Mouse (Mus musculus): ENCODE measurements around the gene Sdhb. TPM values are rescaled to one million over a fixed set of nuclear protein-coding genes. Genes with fewer than 3 reads are reported as not detected.

Sdhb gene
- polyA plus RNA-seq, 1 experiment from 2014 or later, result 438 TPM

DNA sequence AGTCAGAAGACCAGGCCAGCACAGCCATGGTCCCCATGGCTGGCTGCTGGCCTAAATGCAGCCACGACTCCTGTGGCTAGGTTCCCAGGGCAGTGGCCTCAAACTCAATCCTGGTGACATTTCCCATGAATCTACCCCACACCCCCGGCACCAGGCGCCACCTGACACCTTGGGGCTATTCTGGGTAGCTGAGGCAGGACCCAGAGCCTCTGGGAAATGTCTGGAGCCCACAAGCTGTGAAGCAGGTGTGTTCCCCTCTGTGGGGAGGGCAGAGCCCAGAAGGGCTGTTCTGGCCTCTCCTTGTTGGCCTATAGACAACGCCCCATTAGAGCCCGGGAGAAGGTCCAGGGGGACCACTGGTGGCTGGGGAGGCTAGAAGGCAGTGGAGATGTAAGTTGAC lies 38.5 kb upstream of the Sdhb start:
- no peak overlapping the region for H3K9ac ChIP-seq (replicated peaks; ENCODE audit: low read depth, low read length)
- H3K27ac ChIP-seq (ENCODE audit: low read length), result no peak overlapping the region
- no peak for ATAC-seq
- H3K36me3 ChIP-seq (ENCODE audit: control insufficient read depth, insufficient read depth), result no peaks in the 10 kb centered on the region
- WGBS, result 85% methylated on average over 5 of the region's 5 CpGs
- H3K4me3 ChIP-seq (replicated peaks; ENCODE audit: low read length), result no peak overlapping the region
- no peak overlapping the region for H3K4me2 ChIP-seq (ENCODE audit: low read length)
- no peaks in the 10 kb centered on the region for H3K27me3 ChIP-seq (replicated peaks; ENCODE audit: control insufficient read depth, insufficient read depth, low read length)
- H3K4me1 ChIP-seq (replicated peaks; ENCODE audit: control insufficient read depth, insufficient read depth, low read length), result no peaks in the 10 kb centered on the region
- H3K9me3 ChIP-seq (ENCODE audit: control insufficient read depth, low read length), result no peaks in the 10 kb centered on the region

DNA sequence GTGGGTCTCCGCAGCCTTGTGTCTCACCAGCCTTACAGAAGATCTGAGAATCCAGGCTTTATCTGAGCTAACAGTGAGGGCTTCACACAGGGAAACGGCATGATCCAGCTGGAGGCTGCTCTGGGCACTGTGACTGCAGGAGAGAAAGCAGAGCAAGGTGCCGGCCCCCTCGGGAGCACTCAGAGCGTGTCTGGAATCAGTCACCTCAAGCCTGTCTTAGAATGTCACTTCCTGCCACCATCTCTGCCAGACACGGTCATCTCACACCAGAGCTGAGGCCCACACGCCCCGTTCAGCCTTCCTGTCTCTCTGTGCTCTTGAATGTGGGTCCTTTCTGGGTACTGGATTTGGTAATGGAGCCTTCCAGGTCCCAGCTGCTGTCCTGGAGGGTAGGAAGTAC lies 35.4 kb upstream of the Sdhb start:
- Histone ChIP-seq H3K27ac (ENCODE audit: low read length) (no peak overlapping the region), H3K4me2 (ENCODE audit: low read length) (no peak overlapping the region), H3K27me3 (replicated peaks; ENCODE audit: control insufficient read depth, insufficient read depth, low read length) (no peaks in the 10 kb centered on the region), H3K4me1 (replicated peaks; ENCODE audit: control insufficient read depth, insufficient read depth, low read length) (no peaks in the 10 kb centered on the region), H3K4me3 (replicated peaks; ENCODE audit: low read length) (no peak overlapping the region), H3K9me3 (ENCODE audit: control insufficient read depth, low read length) (no peaks in the 10 kb centered on the region), H3K36me3 (ENCODE audit: control insufficient read depth, insufficient read depth) (no peaks in the 10 kb centered on the region), H3K9ac (replicated peaks; ENCODE audit: low read depth, low read length) (no peak overlapping the region)
- no peak for ATAC-seq
- 88% methylated on average over 8 of the region's 8 CpGs for WGBS

DNA sequence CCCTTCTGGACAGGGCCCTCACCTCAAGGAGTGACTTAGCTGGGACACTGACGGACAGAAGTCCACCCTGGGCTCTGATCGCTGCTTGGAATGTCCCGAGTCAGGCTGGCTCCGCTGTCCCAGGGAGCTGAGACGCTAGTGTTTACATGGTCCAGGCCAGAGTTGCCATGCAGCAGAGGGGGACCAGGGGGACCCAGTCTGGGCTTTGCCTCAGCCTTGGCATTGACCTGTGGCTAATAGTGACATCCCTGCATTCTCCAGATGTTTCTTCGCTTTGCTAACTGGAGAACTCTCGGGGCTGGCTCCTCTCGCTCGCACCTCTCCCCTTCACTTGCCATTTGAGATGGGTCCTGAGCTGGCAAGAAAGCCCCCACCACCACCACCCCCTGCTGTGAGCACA lies 32.7 kb upstream of the Sdhb start:
- no peaks in the 10 kb centered on the region for H3K9me3 ChIP-seq (ENCODE audit: control insufficient read depth, low read length)
- H3K9ac ChIP-seq (replicated peaks; ENCODE audit: low read depth, low read length), result no peak overlapping the region
- H3K4me2 ChIP-seq (ENCODE audit: low read length), result no peak overlapping the region
- 93% methylated on average over 9 of the region's 9 CpGs for WGBS
- H3K36me3 ChIP-seq (ENCODE audit: control insufficient read depth, insufficient read depth), result no peaks in the 10 kb centered on the region
- peaks cover 4% of the 10 kb centered on the region; the same call in 1 of the 2 replicates for H3K4me1 ChIP-seq (replicated peaks; ENCODE audit: control insufficient read depth, insufficient read depth, low read length)
- no peak overlapping the region for H3K27ac ChIP-seq (ENCODE audit: low read length)
- no peaks in the 10 kb centered on the region for H3K27me3 ChIP-seq (replicated peaks; ENCODE audit: control insufficient read depth, insufficient read depth, low read length)
- no peak overlapping the region for H3K4me3 ChIP-seq (replicated peaks; ENCODE audit: low read length)
- ATAC-seq, result no peak

GRCm38 (mm10) chr4:140929745-140930144 lies 31.3 kb upstream of the Sdhb start:
- Histone ChIP-seq H3K9me3 (ENCODE audit: control insufficient read depth, low read length) (no peaks in the 10 kb centered on the region), H3K9ac (replicated peaks; ENCODE audit: low read depth, low read length) (no peak overlapping the region), H3K4me3 (replicated peaks; ENCODE audit: low read length) (no peak overlapping the region), H3K27ac (ENCODE audit: low read length) (no peak overlapping the region), H3K4me1 (replicated peaks; ENCODE audit: control insufficient read depth, insufficient read depth, low read length) (peaks cover 4% of the 10 kb centered on the region; the same call in 1 of the 2 replicates), H3K4me2 (ENCODE audit: low read length) (no peak overlapping the region), H3K36me3 (ENCODE audit: control insufficient read depth, insufficient read depth) (no peaks in the 10 kb centered on the region), H3K27me3 (replicated peaks; ENCODE audit: control insufficient read depth, insufficient read depth, low read length) (no peaks in the 10 kb centered on the region)
- WGBS, result 30% methylated on average over 8 of the region's 8 CpGs
- ATAC-seq, result peak; percentile 63

GRCm38 (mm10) chr4:140930900-140931470 lies 30.0 kb upstream of the Sdhb start:
- 74% methylated on average over 10 of the region's 10 CpGs for whole genome bisulfite sequencing

DNA sequence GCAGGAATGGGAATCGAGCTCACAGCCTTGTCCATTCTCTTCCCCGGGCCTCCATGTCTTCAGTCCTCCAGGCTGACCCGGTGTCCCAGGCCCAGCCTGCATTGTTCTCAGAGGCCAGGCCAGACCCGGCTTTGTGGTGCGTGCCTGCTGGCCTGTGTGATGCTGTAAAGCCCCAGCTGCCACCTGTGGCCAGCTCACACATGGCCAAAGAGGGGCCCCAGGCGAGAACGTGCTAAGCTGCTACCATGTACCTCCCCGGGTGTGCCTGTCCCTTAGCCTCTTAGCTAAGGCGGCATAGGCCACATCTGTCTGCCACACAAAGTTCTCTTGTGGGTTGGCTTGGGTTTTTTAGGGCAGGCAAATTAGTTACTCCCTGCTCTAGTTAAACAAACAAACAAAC lies 25.4 kb upstream of the Sdhb start:
- Histone ChIP-seq H3K4me3 (replicated peaks; ENCODE audit: low read length) (no peak overlapping the region), H3K9me3 (ENCODE audit: control insufficient read depth, low read length) (no peaks in the 10 kb centered on the region), H3K27ac (ENCODE audit: low read length) (no peak overlapping the region), H3K27me3 (replicated peaks; ENCODE audit: control insufficient read depth, insufficient read depth, low read length) (no peaks in the 10 kb centered on the region), H3K36me3 (ENCODE audit: control insufficient read depth, insufficient read depth) (no peaks in the 10 kb centered on the region), H3K4me1 (replicated peaks; ENCODE audit: control insufficient read depth, insufficient read depth, low read length) (peaks cover 4% of the 10 kb centered on the region; the same call in 1 of the 2 replicates), H3K4me2 (ENCODE audit: low read length) (no peak overlapping the region), H3K9ac (replicated peaks; ENCODE audit: low read depth, low read length) (no peak overlapping the region)
- whole genome bisulfite sequencing, result 76% methylated on average over 9 of the region's 9 CpGs
- ATAC-seq, result no peak

More at GRCm38 (mm10) chr4:140930900-140931470, 30.0 kb upstream of the Sdhb start:
- no peak overlapping the region for H3K4me3 ChIP-seq (replicated peaks; ENCODE audit: low read length)
- no peak overlapping the region for H3K4me2 ChIP-seq (ENCODE audit: low read length)
- no peak overlapping the region for H3K9ac ChIP-seq (replicated peaks; ENCODE audit: low read depth, low read length)
- peaks cover 4% of the 10 kb centered on the region; the same call in 1 of the 2 replicates for H3K4me1 ChIP-seq (replicated peaks; ENCODE audit: control insufficient read depth, insufficient read depth, low read length)
- H3K9me3 ChIP-seq (ENCODE audit: control insufficient read depth, low read length), result no peaks in the 10 kb centered on the region
- no peak for ATAC-seq
- H3K27ac ChIP-seq (ENCODE audit: low read length), result no peak overlapping the region
- no peaks in the 10 kb centered on the region for H3K27me3 ChIP-seq (replicated peaks; ENCODE audit: control insufficient read depth, insufficient read depth, low read length)
- H3K36me3 ChIP-seq (ENCODE audit: control insufficient read depth, insufficient read depth), result no peaks in the 10 kb centered on the region

GRCm38 (mm10) chr4:140944356-140944755 lies 16.6 kb upstream of the Sdhb start:
- 92% methylated on average over 12 of the region's 12 CpGs for WGBS
- no peaks in the 10 kb centered on the region for H3K36me3 ChIP-seq (ENCODE audit: control insufficient read depth, insufficient read depth)
- no peak overlapping the region for H3K4me2 ChIP-seq (ENCODE audit: low read length)
- H3K9me3 ChIP-seq (ENCODE audit: control insufficient read depth, low read length), result no peaks in the 10 kb centered on the region
- no peaks in the 10 kb centered on the region for H3K27me3 ChIP-seq (replicated peaks; ENCODE audit: control insufficient read depth, insufficient read depth, low read length)
- no peak for ATAC-seq
- H3K4me1 ChIP-seq (replicated peaks; ENCODE audit: control insufficient read depth, insufficient read depth, low read length), result no peaks in the 10 kb centered on the region
- no peak overlapping the region for H3K4me3 ChIP-seq (replicated peaks; ENCODE audit: low read length)
- H3K9ac ChIP-seq (replicated peaks; ENCODE audit: low read depth, low read length), result no peak overlapping the region
- no peak overlapping the region for H3K27ac ChIP-seq (ENCODE audit: low read length)

DNA sequence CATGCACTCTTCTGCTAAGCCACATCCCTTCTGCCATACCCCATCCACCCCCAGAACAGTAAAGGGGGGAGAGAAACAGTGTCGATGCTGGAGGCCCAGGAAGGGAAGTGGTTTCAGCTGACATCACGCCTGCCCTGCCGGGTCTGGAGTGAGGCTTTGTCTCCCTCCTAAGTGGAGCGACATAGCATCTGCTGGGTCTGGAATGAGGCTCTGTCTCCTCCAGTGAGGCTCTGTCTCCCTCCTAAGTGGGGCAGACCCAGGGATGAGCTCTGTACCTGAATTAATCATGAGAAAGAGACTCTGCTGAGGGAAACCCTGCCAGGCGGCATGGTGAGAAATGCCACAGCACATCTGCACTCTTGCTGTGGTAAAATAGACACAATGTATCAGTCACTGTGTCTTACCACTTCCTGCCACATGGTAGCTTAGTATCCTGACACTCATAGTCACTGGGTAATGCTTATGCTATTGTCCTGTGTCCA lies 16.0 kb upstream of the Sdhb start:
- Histone ChIP-seq H3K36me3 (ENCODE audit: control insufficient read depth, insufficient read depth) (no peaks in the 10 kb centered on the region), H3K9me3 (ENCODE audit: control insufficient read depth, low read length) (no peaks in the 10 kb centered on the region), H3K4me3 (replicated peaks; ENCODE audit: low read length) (no peak overlapping the region), H3K9ac (replicated peaks; ENCODE audit: low read depth, low read length) (no peak overlapping the region), H3K27ac (ENCODE audit: low read length) (no peak overlapping the region), H3K4me1 (replicated peaks; ENCODE audit: control insufficient read depth, insufficient read depth, low read length) (no peaks in the 10 kb centered on the region), H3K4me2 (ENCODE audit: low read length) (no peak overlapping the region), H3K27me3 (replicated peaks; ENCODE audit: control insufficient read depth, insufficient read depth, low read length) (no peaks in the 10 kb centered on the region)
- 76% methylated on average over 5 of the region's 5 CpGs for WGBS
- ATAC-seq, result no peak

DNA sequence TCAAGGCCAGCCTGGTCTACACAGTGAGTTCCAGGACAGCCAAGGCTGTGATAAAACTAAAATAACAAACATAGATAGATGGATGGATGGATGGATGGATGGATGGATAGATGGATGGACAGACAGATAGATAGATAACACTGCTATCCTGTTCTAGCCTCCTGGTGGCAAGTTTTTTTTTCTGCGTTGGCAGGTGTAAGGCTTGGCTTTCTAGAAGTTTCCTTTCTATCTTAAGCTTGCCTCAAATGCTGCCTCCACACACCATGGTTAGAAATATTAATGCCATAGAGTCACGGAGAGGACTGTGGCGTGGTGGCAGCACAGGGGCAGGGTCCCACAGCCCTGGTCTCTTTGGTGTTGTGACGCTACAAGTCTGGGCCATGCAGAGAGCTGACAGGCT lies 15.4 kb upstream of the Sdhb start:
- WGBS, result 94% methylated on average over 4 of the region's 4 CpGs

GRCm38 (mm10) chr4:140946048-140946447 lies 15.0 kb upstream of the Sdhb start:
- no peaks in the 10 kb centered on the region for H3K9me3 ChIP-seq (ENCODE audit: control insufficient read depth, low read length)
- H3K4me2 ChIP-seq (ENCODE audit: low read length), result no peak overlapping the region
- no peak for ATAC-seq
- H3K27ac ChIP-seq (ENCODE audit: low read length), result no peak overlapping the region
- H3K36me3 ChIP-seq (ENCODE audit: control insufficient read depth, insufficient read depth), result no peaks in the 10 kb centered on the region
- H3K9ac ChIP-seq (replicated peaks; ENCODE audit: low read depth, low read length), result no peak overlapping the region
- no peak overlapping the region for H3K4me3 ChIP-seq (replicated peaks; ENCODE audit: low read length)
- no peaks in the 10 kb centered on the region for H3K27me3 ChIP-seq (replicated peaks; ENCODE audit: control insufficient read depth, insufficient read depth, low read length)
- no peaks in the 10 kb centered on the region for H3K4me1 ChIP-seq (replicated peaks; ENCODE audit: control insufficient read depth, insufficient read depth, low read length)
- WGBS, result 79% methylated on average over 4 of the region's 4 CpGs

More for the DNA sequence above, 15.4 kb upstream of the Sdhb start:
- Histone ChIP-seq H3K9ac (replicated peaks; ENCODE audit: low read depth, low read length) (no peak overlapping the region), H3K27me3 (replicated peaks; ENCODE audit: control insufficient read depth, insufficient read depth, low read length) (no peaks in the 10 kb centered on the region), H3K9me3 (ENCODE audit: control insufficient read depth, low read length) (no peaks in the 10 kb centered on the region), H3K4me3 (replicated peaks; ENCODE audit: low read length) (no peak overlapping the region), H3K4me1 (replicated peaks; ENCODE audit: control insufficient read depth, insufficient read depth, low read length) (no peaks in the 10 kb centered on the region), H3K27ac (ENCODE audit: low read length) (no peak overlapping the region), H3K4me2 (ENCODE audit: low read length) (no peak overlapping the region), H3K36me3 (ENCODE audit: control insufficient read depth, insufficient read depth) (no peaks in the 10 kb centered on the region)
- no peak for ATAC-seq

All from forebrain, embryonic 16.5 days (tissue).